In genomic region chr4:148173811-148174494, GRCm38 (mm10) we compare ENCODE assay signal across 9 mouse cellular contexts. TPM values are rescaled to one million over a fixed set of nuclear protein-coding genes. Genes with fewer than 3 reads are reported as not detected.
DNase-seq lines count a peak whose midpoint lies in the region; ATAC-seq and TF ChIP-seq lines count a peak whose summit lies in the region.
"Had no signal": no experiment of that assay in that cellular context is flagged by ENCODE, and none has a peak within 500 bp of the region (broad histone marks: within the 10 kb centered on the region; RNA-seq: fewer than 3 reads in every experiment).

No protein-coding gene starts in this region.

- H3K36me3 ChIP-seq in forebrain, embryonic 12.5 days (replicated peaks), result no peaks in the 10 kb centered on the region
- no peaks in the 10 kb centered on the region for H3K36me3 ChIP-seq in limb, embryonic 10.5 days
- no peaks in the 10 kb centered on the region for H3K36me3 ChIP-seq in thymus, adult 2 months (ENCODE audit: control insufficient read depth, insufficient read depth, low read length)
- H3K36me3 ChIP-seq: liver, embryonic 13.5 days had no signal

- no peak for TF ChIP-seq POLR2A in thymus, adult 2 months (IDR thresholded peaks at IDR 0.05; ENCODE audit: control insufficient read depth, extremely low read depth, insufficient read depth, low read length, poor library complexity)

- peaks cover 94% of the 10 kb centered on the region for H3K27me3 ChIP-seq in forebrain, embryonic 12.5 days
- H3K27me3 ChIP-seq in limb, embryonic 10.5 days (ENCODE audit: low read depth, poor library complexity, severe bottlenecking), result peaks cover 96% of the 10 kb centered on the region
- H3K27me3 ChIP-seq in thymus, adult 2 months (ENCODE audit: control insufficient read depth, insufficient read depth, low read length), result peaks cover 15% of the 10 kb centered on the region

- peak overlapping the region; percentile 47 for H3K4me2 ChIP-seq in forebrain, embryonic 12.5 days
- H3K4me2 ChIP-seq: liver, embryonic 13.5 days had no signal

- WGBS in forebrain, embryonic 12.5 days, result under 1% methylated on average over 30 of the region's 30 CpGs
- 1% methylated on average over 30 of the region's 30 CpGs for WGBS in limb, embryonic 10.5 days
- WGBS in thymus, adult 2 months, result 13% methylated on average over 30 of the region's 30 CpGs

- peaks cover 25% of the 10 kb centered on the region for H3K4me1 ChIP-seq in forebrain, embryonic 12.5 days
- peaks cover 18% of the 10 kb centered on the region for H3K4me1 ChIP-seq in limb, embryonic 10.5 days
- no peaks in the 10 kb centered on the region for H3K4me1 ChIP-seq in thymus, adult 2 months (replicated peaks; ENCODE audit: control insufficient read depth, insufficient read depth, low read length)
- H3K4me1 ChIP-seq: liver, embryonic 13.5 days had no signal

- H3K9me3 ChIP-seq in forebrain, embryonic 12.5 days, result no peaks in the 10 kb centered on the region
- no peaks in the 10 kb centered on the region for H3K9me3 ChIP-seq in limb, embryonic 10.5 days (replicated peaks)
- H3K9me3 ChIP-seq: liver, embryonic 13.5 days had no signal

- peak; percentile 55 for DNase-seq in layer of hippocampus, adult 11-12 months (ENCODE audit: low spot score)
- DNase-seq in layer of hippocampus, adult 9-10 months (ENCODE audit: low spot score), result no peak
- DNase-seq in limb, embryonic 10.5 days (ENCODE audit: low spot score), result no peak
- DNase-seq in right cerebral cortex, postnatal 25 days, result peak; percentile 67
- DNase-seq in heart, adult 11 months, result no peak
- DNase-seq in thymus, adult 2 months, result no peak
- DNase-seq in heart, postnatal 36 days, result no peak
- DNase-seq: liver, embryonic 13.5 days had no signal

- H3K27ac ChIP-seq in forebrain, embryonic 12.5 days, result peak overlapping the region; percentile 31; the same call in 1 of the 2 replicates
- no peak overlapping the region for H3K27ac ChIP-seq in limb, embryonic 10.5 days
- no peak overlapping the region for H3K27ac ChIP-seq in thymus, adult 2 months (ENCODE audit: control insufficient read depth, insufficient read depth, low read length)
- H3K27ac ChIP-seq: liver, embryonic 13.5 days had no signal

- intact Hi-C loops in heart, postnatal 36 days (cut with DNase I), result no loop called here

- peak; percentile 75 for ATAC-seq in forebrain, embryonic 12.5 days (ENCODE audit: low FRiP score)

- H3K9ac ChIP-seq in forebrain, embryonic 12.5 days, result peak overlapping the region; percentile 5
- H3K9ac ChIP-seq: liver, embryonic 13.5 days had no signal

- peak overlapping the region; percentile 25 for H3K4me3 ChIP-seq in forebrain, embryonic 12.5 days (replicated peaks)
- H3K4me3 ChIP-seq in limb, embryonic 10.5 days, result peak overlapping the region; percentile 29
- H3K4me3 ChIP-seq in thymus, adult 2 months (ENCODE audit: control insufficient read depth, insufficient read depth, low read length), result no peak overlapping the region
- H3K4me3 ChIP-seq: liver, embryonic 13.5 days had no signal

- no peak for TF ChIP-seq CTCF in thymus, adult 2 months (IDR thresholded peaks at IDR 0.05; ENCODE audit: borderline replicate concordance, control insufficient read depth, extremely low read depth, insufficient read depth, low read length, poor library complexity)

RNA-seq across cellular contexts. Expression of gene Fbxo2, which starts 13.5 kb away (rescaled TPM):
- polyA plus RNA-seq in forebrain, embryonic 12.5 days (2016; fragmentation: Nextera tagmentation; extraction: Ambion mirVana), result 1.2 and 1.5 TPM in 2 replicates
- polyA plus RNA-seq in limb, embryonic 10.5 days (2016; fragmentation: Nextera tagmentation; extraction: Ambion mirVana), result 0.49 and 0.65 TPM in 2 replicates
- 0.66 and 1.5 TPM in 2 replicates for polyA plus RNA-seq in thymus, adult 2 months (2012; rRNA removed)
- total RNA-seq in heart, postnatal 36 days (2021), result under 1 TPM in 1 of 2 experiments, not detected in 1; 0.19 TPM

RNA-seq across cellular contexts. Expression of gene Fbxo44, which starts 13.7 kb away (rescaled TPM):
- 57.5 and 60.5 TPM in 2 replicates for polyA plus RNA-seq in forebrain, embryonic 12.5 days (2016; fragmentation: Nextera tagmentation; extraction: Ambion mirVana)
- 4.4 and 9.7 TPM in 2 replicates for polyA plus RNA-seq in limb, embryonic 10.5 days (2016; fragmentation: Nextera tagmentation; extraction: Ambion mirVana)
- polyA plus RNA-seq in thymus, adult 2 months (2012; rRNA removed), result 31.2 and 34.5 TPM in 2 replicates
- total RNA-seq in heart, postnatal 36 days (2021), result 10 to 100 TPM; 18.2 to 18.8 TPM

RNA-seq across cellular contexts. Expression of gene Fbxo6, which starts 22.0 kb away (rescaled TPM):
- polyA plus RNA-seq in forebrain, embryonic 12.5 days (2016; fragmentation: Nextera tagmentation; extraction: Ambion mirVana), result 14.9 and 16.4 TPM in 2 replicates
- polyA plus RNA-seq in limb, embryonic 10.5 days (2016; fragmentation: Nextera tagmentation; extraction: Ambion mirVana), result 9.0 and 11.1 TPM in 2 replicates
- polyA plus RNA-seq in thymus, adult 2 months (2012; rRNA removed), result 41.8 and 50.9 TPM in 2 replicates
- 10 to 100 TPM; 38.9 to 40.3 TPM for total RNA-seq in heart, postnatal 36 days (2021)

RNA-seq across cellular contexts. Expression of gene Draxin, which starts 43.5 kb away (rescaled TPM):
- polyA plus RNA-seq in forebrain, embryonic 12.5 days (2016; fragmentation: Nextera tagmentation; extraction: Ambion mirVana), result 6.4 and 8.0 TPM in 2 replicates
- 0.78 and 1.3 TPM in 2 replicates for polyA plus RNA-seq in limb, embryonic 10.5 days (2016; fragmentation: Nextera tagmentation; extraction: Ambion mirVana)
- 0.26 and 0.34 TPM in 2 replicates for polyA plus RNA-seq in thymus, adult 2 months (2012; rRNA removed)
- total RNA-seq in heart, postnatal 36 days (2021), result under 1 TPM; 0.05 to 0.11 TPM

RNA-seq across cellular contexts. Expression of gene Mad2l2, which starts 43.8 kb away (rescaled TPM):
- polyA plus RNA-seq in forebrain, embryonic 12.5 days (2016; fragmentation: Nextera tagmentation; extraction: Ambion mirVana), result 76.1 and 81.6 TPM in 2 replicates
- polyA plus RNA-seq in limb, embryonic 10.5 days (2016; fragmentation: Nextera tagmentation; extraction: Ambion mirVana), result 71.7 and 93.8 TPM in 2 replicates
- polyA plus RNA-seq in thymus, adult 2 months (2012; rRNA removed), result 32.9 and 37.7 TPM in 2 replicates
- 10 to 100 TPM; 10.6 to 11.9 TPM for total RNA-seq in heart, postnatal 36 days (2021)

Comparison
In these comparisons a context has a peak if more than half of its experiments do, and no peak if none do; other contexts are left out.
1. DNase-seq: peak in layer of hippocampus, adult 11-12 months (single experiment) and right cerebral cortex, postnatal 25 days (single experiment); none in layer of hippocampus, adult 9-10 months (single experiment), limb, embryonic 10.5 days (single experiment), heart, adult 11 months (single experiment), thymus, adult 2 months (single experiment) and heart, postnatal 36 days (0 of 2).